Mouse (Mus musculus) liver, postnatal 0 days (tissue): ENCODE measurements around the gene Nanog. TPM values are rescaled to one million over a fixed set of nuclear protein-coding genes. Genes with fewer than 3 reads are reported as not detected.

Experiments
- ATAC-seq: fragments of 200-750 bp; cut with Nextera tagmentation; 2 replicates; pipeline ENCODE4 v1.8.0; 2017; ENCODE audit warnings: mild to moderate bottlenecking, moderate library complexity
- DNase-seq: peaks from one replicate; pipeline ENCODE4 v3.0.0-alpha.2; 2016
- H3K27ac ChIP-seq: fragments of 300-500 bp; sonication (generic); 2 replicates; pipeline ENCODE4 v1.5.1; 2014; ENCODE audit warnings: antibody characterized with exemption, moderate library complexity, mild to moderate bottlenecking, low read depth
- H3K27me3 ChIP-seq: fragments of 300-500 bp; sonication (generic); 2 replicates; pipeline ENCODE4 v1.6.1; 2014; ENCODE audit warnings: low read length, control low read depth, mixed read lengths; ENCODE audit not compliant: insufficient read depth
- H3K36me3 ChIP-seq: fragments of 300-500 bp; sonication (generic); replicated peaks from 2 replicates; pipeline ENCODE4 v1.6.1; 2014; ENCODE audit warnings: mild to moderate bottlenecking, control low read depth, low read length, moderate library complexity, mixed read lengths; ENCODE audit not compliant: insufficient read depth
- H3K4me1 ChIP-seq: fragments of 300-500 bp; sonication (generic); 2 replicates; pipeline ENCODE4 v1.6.1; 2014; ENCODE audit warnings: antibody characterized with exemption, mild to moderate bottlenecking, control low read depth; ENCODE audit not compliant: insufficient read depth
- H3K4me2 ChIP-seq: fragments of 300-500 bp; sonication (generic); 2 replicates; pipeline ENCODE4 v1.6.1; 2014; ENCODE audit warnings: low read depth, mild to moderate bottlenecking, low read length, moderate library complexity, mixed read lengths
- H3K4me3 ChIP-seq: fragments of 300-500 bp; sonication (generic); 2 replicates; pipeline ENCODE4 v1.5.1; 2014; ENCODE audit warnings: low read depth, low read length
- H3K9ac ChIP-seq: fragments of 300-500 bp; sonication (generic); replicated peaks from 2 replicates; pipeline ENCODE4 v1.6.1; 2014; ENCODE audit warnings: mild to moderate bottlenecking, moderate library complexity
- H3K9me3 ChIP-seq: fragments of 300-500 bp; sonication (generic); 2 replicates; pipeline ENCODE4 v1.6.1; 2016; ENCODE audit warnings: mild to moderate bottlenecking, control low read depth, low read length, mixed read lengths
- CTCF ChIP-seq: sonication (generic); IDR thresholded peaks from 2 replicates; pipeline ENCODE4 v1.5.1; 2016; ENCODE audit warnings: antibody characterized with exemption, low read depth
- EP300 ChIP-seq: IDR thresholded peaks from 2 replicates; pipeline ENCODE4 v1.6.1; 2016; ENCODE audit warnings: antibody characterized with exemption, low read depth, mild to moderate bottlenecking
- WGBS: fragments of 180-500 bp; shearing (Covaris S2); extraction: QIAGEN DNeasy Blood & Tissue Kit; methylation state at CpG from one replicate; pipeline ENCODE4 v1.1.7; 2014; ENCODE audit not compliant: insufficient replicate concordance; 5-methylcytosine and 5-hydroxymethylcytosine counted together
- polyA plus RNA-seq: library from polyadenylated mRNA; unstranded; fragments of >200 nt; fragmentation: Nextera tagmentation; extraction: Ambion mirVana; gene quantifications from 2 replicates; pipeline ENCODE4 v1.2.1, GENCODE M21; 2015

Gene Nanog
- polyA plus RNA-seq, 1 experiment from 2014 or later, result not detected

DNA sequence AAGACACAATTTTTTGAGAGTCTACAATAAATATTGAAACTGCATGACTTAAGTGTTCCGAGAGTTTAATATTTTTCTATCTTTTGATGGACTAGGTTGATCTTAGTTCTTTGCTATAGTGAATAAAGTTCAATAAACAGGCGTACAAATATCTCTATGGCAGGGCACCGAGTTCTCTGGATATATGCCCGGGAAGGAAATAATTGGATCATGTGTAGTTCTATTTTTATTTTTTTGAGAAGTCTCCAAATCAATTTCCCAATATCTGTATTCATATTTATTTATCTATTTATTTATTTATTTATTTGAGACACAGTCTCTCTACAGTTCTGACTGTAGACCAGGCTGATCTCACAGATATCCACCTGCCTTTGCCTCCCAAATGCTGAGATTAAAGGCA lies 36.4 kb upstream of the Nanog start:
- no peak for TF ChIP-seq CTCF
- no peak for TF ChIP-seq EP300
- no peaks in the 10 kb centered on the region for H3K9me3 ChIP-seq
- H3K27ac ChIP-seq, result no peak overlapping the region
- H3K9ac ChIP-seq, result no peak overlapping the region
- H3K4me3 ChIP-seq, result no peak overlapping the region
- H3K27me3 ChIP-seq, result no peaks in the 10 kb centered on the region
- WGBS, result 83% methylated on average over 4 of the region's 4 CpGs
- DNase-seq (no peak), ATAC-seq (no peak)
- H3K36me3 ChIP-seq, result no peaks in the 10 kb centered on the region
- no peaks in the 10 kb centered on the region for H3K4me1 ChIP-seq
- H3K4me2 ChIP-seq, result no peak overlapping the region

DNA sequence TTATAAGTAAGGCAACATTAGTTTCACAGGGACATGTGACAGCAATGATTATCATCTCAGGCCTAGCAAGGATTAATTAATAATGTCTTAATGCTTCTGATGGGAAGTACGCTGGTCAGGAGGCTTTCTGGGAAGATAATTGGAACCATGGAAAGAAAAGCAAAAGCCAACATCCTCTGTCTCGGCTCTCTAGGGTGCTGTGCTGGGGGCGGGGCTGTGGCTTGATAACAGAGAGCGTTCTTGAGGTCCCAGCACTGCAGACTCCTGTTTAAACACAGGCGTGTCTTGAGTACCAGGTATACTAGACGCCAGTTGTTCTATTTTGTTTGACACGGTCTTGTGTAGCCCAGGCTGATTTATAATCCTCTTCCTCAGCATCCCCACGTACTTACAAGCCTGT lies 34.5 kb upstream of the Nanog start:
- Histone ChIP-seq H3K27ac (no peak overlapping the region), H3K9ac (no peak overlapping the region), H3K4me2 (no peak overlapping the region), H3K4me3 (no peak overlapping the region), H3K27me3 (no peaks in the 10 kb centered on the region), H3K4me1 (no peaks in the 10 kb centered on the region), H3K9me3 (no peaks in the 10 kb centered on the region), H3K36me3 (no peaks in the 10 kb centered on the region)
- ATAC-seq, result no peak
- no peak for DNase-seq
- TF ChIP-seq CTCF, result no peak
- TF ChIP-seq EP300, result no peak
- WGBS, result 62% methylated on average over 8 of the region's 8 CpGs

DNA sequence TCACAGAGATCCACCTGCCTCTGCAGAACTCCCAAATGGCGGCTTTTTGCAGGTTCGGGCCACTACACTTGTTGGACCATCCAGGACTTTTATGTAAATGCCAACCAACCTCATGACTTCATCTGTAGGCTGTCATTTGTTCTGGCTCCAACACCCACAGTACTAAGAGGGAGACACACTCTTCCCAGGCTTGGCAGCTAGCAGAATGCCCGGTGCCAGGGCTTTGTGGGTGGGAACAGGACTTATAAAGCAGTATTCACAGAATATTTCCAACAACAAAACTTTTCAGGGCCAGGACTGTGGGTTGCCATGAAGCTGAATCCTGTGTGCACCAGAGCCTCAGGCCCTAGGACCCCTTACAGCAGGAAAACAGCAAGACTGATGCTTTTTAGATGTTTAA lies 24.6 kb upstream of the Nanog start:
- H3K4me1 ChIP-seq, result no peaks in the 10 kb centered on the region
- TF ChIP-seq EP300 (no peak), CTCF (no peak)
- no peaks in the 10 kb centered on the region for H3K9me3 ChIP-seq
- no peak overlapping the region for H3K27ac ChIP-seq
- no peak overlapping the region for H3K4me2 ChIP-seq
- DNase-seq (no peak), ATAC-seq (no peak)
- no peaks in the 10 kb centered on the region for H3K36me3 ChIP-seq
- H3K4me3 ChIP-seq, result no peak overlapping the region
- 73% methylated on average over 3 of the region's 3 CpGs for whole genome bisulfite sequencing
- no peak overlapping the region for H3K9ac ChIP-seq
- H3K27me3 ChIP-seq, result no peaks in the 10 kb centered on the region

DNA sequence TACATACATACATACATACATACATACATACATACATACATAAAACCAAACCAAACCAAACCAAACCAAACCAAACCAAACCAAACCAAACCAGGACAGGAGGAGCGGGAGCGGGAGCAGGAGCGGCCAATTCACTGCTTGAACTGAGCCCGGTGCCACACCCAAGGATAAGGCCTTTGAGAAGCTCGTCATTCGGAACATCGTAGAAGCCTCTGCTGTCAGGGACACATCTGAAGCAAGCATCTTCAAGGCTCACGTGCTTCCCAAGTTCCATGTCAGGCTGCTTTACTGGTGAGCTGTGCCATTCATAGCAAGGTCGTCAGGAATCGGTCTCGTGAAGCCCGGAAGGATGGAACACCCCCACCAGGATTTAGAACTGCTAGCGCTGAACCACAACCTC lies 20.6 kb upstream of the Nanog start:
- TF ChIP-seq EP300, result no peak
- TF ChIP-seq CTCF, result no peak
- DNase-seq, result no peak
- no peak for ATAC-seq
- no peaks in the 10 kb centered on the region for H3K9me3 ChIP-seq
- no peak overlapping the region for H3K4me2 ChIP-seq
- WGBS, result 86% methylated on average over 13 of the region's 13 CpGs
- no peaks in the 10 kb centered on the region for H3K36me3 ChIP-seq
- no peaks in the 10 kb centered on the region for H3K27me3 ChIP-seq
- no peak overlapping the region for H3K9ac ChIP-seq
- H3K27ac ChIP-seq, result no peak overlapping the region
- H3K4me1 ChIP-seq, result no peaks in the 10 kb centered on the region
- no peak overlapping the region for H3K4me3 ChIP-seq

DNA sequence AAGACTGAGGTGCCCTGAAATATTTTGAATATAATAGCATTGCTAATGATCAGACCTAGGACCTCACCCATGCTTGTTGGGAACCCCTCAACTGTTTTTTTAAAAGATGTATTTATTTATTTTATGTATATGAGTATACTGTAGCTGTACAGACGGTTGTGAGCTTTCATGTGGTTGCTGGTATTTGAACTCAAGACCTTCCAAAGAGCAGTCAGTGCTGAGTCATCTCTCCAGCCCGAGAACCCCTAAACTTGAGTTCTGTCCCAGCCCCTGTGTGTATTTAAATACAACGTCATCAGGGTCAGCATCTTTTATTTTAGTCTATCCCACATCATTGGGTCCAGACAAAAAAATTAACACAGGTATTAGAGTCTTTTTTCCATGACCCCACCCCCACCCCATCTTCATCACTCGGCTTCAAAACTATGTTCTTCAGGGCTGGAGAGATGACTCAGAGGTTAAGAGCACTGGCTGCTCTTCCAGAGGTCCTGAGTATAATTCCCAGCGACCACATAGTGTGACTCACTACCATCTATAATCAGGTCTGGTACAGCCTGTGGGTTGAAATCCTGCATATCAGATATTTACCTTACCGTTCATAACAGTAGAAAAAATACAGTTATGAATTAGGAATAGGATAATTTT lies 17.8 kb upstream of the Nanog start:
- no peak overlapping the region for H3K4me3 ChIP-seq
- no peak for TF ChIP-seq EP300
- TF ChIP-seq CTCF, result no peak
- H3K9ac ChIP-seq, result no peak overlapping the region
- ATAC-seq, result no peak
- H3K4me2 ChIP-seq, result no peak overlapping the region
- no peaks in the 10 kb centered on the region for H3K27me3 ChIP-seq
- no peaks in the 10 kb centered on the region for H3K4me1 ChIP-seq
- H3K36me3 ChIP-seq, result no peaks in the 10 kb centered on the region
- no peaks in the 10 kb centered on the region for H3K9me3 ChIP-seq
- no peak for DNase-seq
- no peak overlapping the region for H3K27ac ChIP-seq
- WGBS, result 65% methylated on average over 6 of the region's 6 CpGs

DNA sequence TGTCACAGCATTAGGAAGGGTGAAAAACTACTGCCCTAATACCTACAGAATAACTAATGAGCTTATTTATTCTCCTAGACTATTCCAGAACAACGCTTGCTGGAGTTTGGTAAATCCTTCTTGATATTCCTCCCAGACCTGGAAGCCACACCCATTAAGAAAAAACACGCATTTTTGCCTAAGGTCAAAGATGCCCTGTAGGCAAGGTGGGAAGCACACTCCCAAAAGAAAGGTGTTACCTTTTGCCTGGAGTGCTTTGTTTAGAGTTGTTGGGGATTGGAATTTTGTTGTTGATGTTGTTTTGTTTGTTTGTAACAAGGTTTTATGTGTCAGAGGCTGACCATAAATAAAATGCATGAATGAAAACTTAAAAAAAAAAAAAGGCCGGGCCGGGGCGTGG lies 17.2 kb upstream of the Nanog start:
- Histone ChIP-seq H3K27ac (no peak overlapping the region), H3K4me2 (no peak overlapping the region), H3K4me1 (no peaks in the 10 kb centered on the region), H3K9me3 (no peaks in the 10 kb centered on the region), H3K9ac (no peak overlapping the region), H3K27me3 (no peaks in the 10 kb centered on the region), H3K4me3 (no peak overlapping the region), H3K36me3 (no peaks in the 10 kb centered on the region)
- TF ChIP-seq EP300 (no peak), CTCF (no peak)
- DNase-seq (no peak), ATAC-seq (no peak)
- 81% methylated on average over 5 of the region's 5 CpGs for WGBS

DNA sequence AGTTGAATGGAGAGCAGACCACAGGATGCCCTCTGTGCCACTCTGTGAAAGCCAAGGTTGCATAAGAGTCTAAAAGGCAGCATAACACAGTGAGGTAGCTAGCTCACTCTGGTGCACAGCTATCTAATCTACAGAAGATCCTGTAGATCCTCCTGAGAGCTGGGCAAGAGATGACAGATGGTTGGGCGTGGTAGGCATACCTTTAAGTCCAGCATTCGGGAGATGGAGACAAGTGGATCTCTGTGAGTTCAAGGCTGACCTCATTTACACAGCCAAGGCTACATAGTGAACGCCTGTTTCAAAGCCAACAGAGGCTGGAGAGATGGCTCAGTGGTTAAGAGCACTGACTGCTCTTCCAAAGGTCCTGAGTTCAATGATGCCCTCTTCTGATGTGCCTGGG lies 11.9 kb upstream of the Nanog start:
- no peak for DNase-seq
- Histone ChIP-seq H3K4me2 (no peak overlapping the region), H3K4me1 (no peaks in the 10 kb centered on the region), H3K27me3 (no peaks in the 10 kb centered on the region), H3K9me3 (no peaks in the 10 kb centered on the region), H3K36me3 (no peaks in the 10 kb centered on the region), H3K4me3 (no peak overlapping the region), H3K27ac (no peak overlapping the region), H3K9ac (no peak overlapping the region)
- 80% methylated on average over 3 of the region's 3 CpGs for WGBS
- no peak for ATAC-seq
- no peak for TF ChIP-seq CTCF
- TF ChIP-seq EP300, result no peak
